Mouse (Mus musculus) embryonic facial prominence, embryonic 14.5 days (tissue): Measurements from ENCODE around the gene Spn. TPM values are rescaled to one million over a fixed set of nuclear protein-coding genes. Genes with fewer than 3 reads are reported as not detected.
A peak's percentile ranks its signal among the peaks of the same experiment; 100 is the strongest.
"Not testable (repeated sequence)": the region's sequence is repeated elsewhere in the genome, so short reads cannot be mapped to it uniquely, and the experiment has no call there.

Source experiments
- ATAC-seq: fragments of 200-750 bp; cut with Nextera tagmentation; 2 replicates; pipeline ENCODE4 v1.8.0; 2017; ENCODE audit warnings: low read depth, moderate number of reproducible peaks, moderate TSS enrichment
- DNase-seq: peaks from one replicate; pipeline ENCODE4 v3.0.0-alpha.2; 2015; ENCODE audit warnings: low spot score
- H3K27ac ChIP-seq: fragments of 300-500 bp; sonication (generic); replicated peaks from 2 replicates; pipeline ENCODE4 v1.5.1; 2014; ENCODE audit warnings: low read depth, mild to moderate bottlenecking, low read length, moderate library complexity
- H3K27me3 ChIP-seq: fragments of 300-500 bp; sonication (generic); replicated peaks from 2 replicates; pipeline ENCODE4 v1.6.1; 2014; ENCODE audit warnings: low read length; ENCODE audit not compliant: control insufficient read depth, insufficient read depth
- H3K36me3 ChIP-seq: fragments of 300-500 bp; sonication (generic); 2 replicates; pipeline ENCODE4 v1.6.1; 2014; ENCODE audit warnings: low read length, mixed read lengths; ENCODE audit not compliant: control insufficient read depth, insufficient read depth
- H3K4me1 ChIP-seq: fragments of 300-500 bp; sonication (generic); 2 replicates; pipeline ENCODE4 v1.6.1; 2014; ENCODE audit warnings: antibody characterized with exemption, low read length; ENCODE audit not compliant: control insufficient read depth, insufficient read depth
- H3K4me2 ChIP-seq: fragments of 300-500 bp; sonication (generic); 2 replicates; pipeline ENCODE4 v1.6.1; 2014; ENCODE audit warnings: low read depth, mild to moderate bottlenecking, low read length, moderate library complexity, mixed read lengths
- H3K4me3 ChIP-seq: fragments of 300-500 bp; sonication (generic); 2 replicates; pipeline ENCODE4 v1.5.1; 2014; ENCODE audit warnings: low read depth, mild to moderate bottlenecking, low read length
- H3K9ac ChIP-seq: fragments of 300-500 bp; sonication (generic); 2 replicates; pipeline ENCODE4 v1.6.1; 2014; ENCODE audit warnings: low read depth, mild to moderate bottlenecking, low read length, moderate library complexity, mixed read lengths
- H3K9me3 ChIP-seq: fragments of 300-500 bp; sonication (generic); 2 replicates; pipeline ENCODE4 v1.6.1; 2016; ENCODE audit warnings: low read length; ENCODE audit not compliant: control insufficient read depth
- WGBS: fragments of 180-500 bp; shearing (Covaris S2); extraction: QIAGEN DNeasy Blood & Tissue Kit; methylation state at CpG from one replicate; pipeline ENCODE4 v1.1.7; 2014; 5-methylcytosine and 5-hydroxymethylcytosine counted together
- polyA plus RNA-seq: library from polyadenylated mRNA; unstranded; fragments of >200 nt; fragmentation: Nextera tagmentation; extraction: Ambion mirVana; gene quantifications from 2 replicates; pipeline ENCODE4 v1.2.1, GENCODE M21; 2014

Spn gene
- polyA plus RNA-seq, 1 experiment from 2014 or later: 0.32 TPM

DNA sequence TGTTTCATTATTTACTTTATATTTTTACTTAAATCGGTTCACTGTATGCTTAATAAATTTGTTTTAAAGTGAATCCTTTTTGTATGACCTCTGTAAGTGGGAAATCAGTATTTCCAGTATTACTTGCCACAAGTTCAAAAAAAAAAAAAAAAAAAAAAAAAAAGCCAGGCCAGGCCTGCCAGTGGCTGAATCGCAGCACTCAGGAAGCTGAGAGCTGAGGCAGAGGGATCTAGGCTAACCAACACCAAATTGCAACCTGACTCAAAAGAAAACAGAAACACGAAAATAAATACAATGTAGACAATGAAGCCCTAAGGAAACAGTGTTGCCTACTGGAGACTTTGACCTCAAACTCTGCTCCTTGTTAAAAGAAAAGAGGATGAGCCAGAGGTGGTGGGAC, 43.7 kb downstream of the Spn start:
- 66% methylated on average over 3 of the region's 3 CpGs for WGBS
- no peak for ATAC-seq
- H3K4me2 ChIP-seq: no peak overlapping the region
- no peak overlapping the region for H3K27ac ChIP-seq
- H3K9me3 ChIP-seq: no peaks in the 10 kb centered on the region
- H3K4me1 ChIP-seq: peaks cover 5% of the 10 kb centered on the region; the same call in 1 of the 2 replicates
- no peak overlapping the region for H3K4me3 ChIP-seq
- no peaks in the 10 kb centered on the region for H3K36me3 ChIP-seq
- no peak overlapping the region for H3K9ac ChIP-seq
- DNase-seq: no peak
- peaks cover 3% of the 10 kb centered on the region; the same call in 1 of the 2 replicates for H3K27me3 ChIP-seq

DNA sequence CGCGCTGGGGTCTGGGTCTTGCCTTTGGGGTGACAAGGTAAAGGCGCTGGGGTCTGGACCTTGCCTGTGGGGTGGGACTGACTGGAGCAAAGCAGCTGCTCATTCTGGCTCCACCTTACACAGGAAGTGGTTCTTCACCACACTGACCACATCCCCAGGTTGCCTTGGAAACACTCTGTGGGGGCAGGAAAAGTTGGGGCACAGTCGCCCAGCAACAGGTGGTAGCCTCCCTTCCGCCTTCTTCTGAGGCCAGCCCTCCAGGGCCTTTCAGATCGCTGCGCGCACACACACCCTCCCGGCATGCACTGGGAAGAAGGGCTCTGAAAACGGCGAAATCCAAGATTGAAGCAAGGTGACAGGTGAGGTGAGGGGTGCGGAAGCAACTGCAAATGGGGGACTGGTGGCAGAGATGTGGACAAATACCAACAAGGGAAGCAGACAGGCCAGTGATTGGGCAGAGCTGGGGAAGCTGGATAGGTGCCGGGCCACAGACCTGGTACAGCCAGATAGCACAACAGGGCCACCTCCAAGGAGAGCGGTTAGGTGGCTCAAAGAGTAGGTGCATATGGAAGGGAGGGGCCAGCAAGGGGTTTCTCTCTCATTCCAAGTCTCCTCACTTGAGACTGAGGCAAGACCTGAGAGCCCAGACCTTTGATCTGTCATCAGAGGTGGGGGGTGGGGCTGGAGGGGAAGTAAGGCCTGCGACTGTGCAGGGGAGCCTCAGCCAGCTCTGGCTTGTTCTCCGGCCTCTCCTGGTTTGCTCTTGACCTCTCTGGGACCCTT, 46.3 kb downstream of the Spn start, which contains the start of gene AI467606:
AI467606 (plus strand) TSS at position 246 of the 783 bp plus-strand sequence.
- DNase-seq (peak; percentile 62), ATAC-seq (peak; percentile 62)
- peak within 1 kb of the TSS; percentile 3; the same call in 1 of the 2 replicates for H3K9ac ChIP-seq

DNA sequence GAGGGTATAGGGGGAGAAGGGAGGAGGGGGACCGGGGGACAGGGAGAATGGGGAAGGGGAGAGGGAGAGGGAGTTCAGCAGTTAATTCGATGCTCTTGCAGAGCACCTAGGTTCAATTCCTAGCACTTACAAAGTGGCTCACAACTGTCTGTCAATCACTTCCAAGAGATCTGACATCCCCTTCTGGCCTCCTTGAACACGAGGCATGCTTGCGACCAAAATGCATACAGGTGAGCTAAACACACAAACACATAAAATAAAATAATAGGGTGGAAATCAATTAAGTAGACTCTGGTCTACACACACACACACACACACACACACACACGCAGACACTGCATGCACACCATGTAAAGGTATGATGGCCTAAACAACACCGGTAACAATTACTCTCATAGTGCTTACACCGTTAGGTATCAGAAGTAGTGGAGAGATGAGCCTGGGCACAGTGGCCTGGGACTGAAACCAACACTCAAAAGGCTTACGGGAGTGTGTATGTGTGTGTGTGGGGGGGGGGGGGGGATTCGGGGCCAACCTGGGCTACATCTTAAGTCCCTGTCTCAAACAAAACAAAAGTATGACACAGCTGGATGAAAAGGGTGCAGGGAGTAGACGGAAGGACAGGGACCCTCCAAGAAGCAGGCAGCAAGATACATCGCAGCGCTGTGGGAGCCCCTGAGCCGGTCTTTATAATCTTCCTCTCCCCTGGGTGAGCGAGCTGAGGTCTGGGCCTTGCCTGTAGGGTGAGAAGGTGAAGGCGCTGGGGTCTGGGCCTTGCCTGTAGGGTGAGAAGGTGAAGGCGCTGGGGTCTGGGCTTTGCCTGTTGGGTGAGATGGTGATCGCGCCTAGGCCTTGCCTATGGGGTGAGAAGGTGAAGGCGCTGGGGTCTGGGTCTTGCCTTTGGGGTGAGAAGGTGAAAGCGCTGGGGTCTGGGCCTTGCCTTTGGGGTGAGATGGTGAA, 47.2 kb downstream of the Spn start:
- no peak for ATAC-seq
- Histone ChIP-seq H3K4me3 (no peak overlapping the region), H3K27me3 (peaks cover 4% of the 10 kb centered on the region; the same call in 1 of the 2 replicates), H3K9me3 (no peaks in the 10 kb centered on the region), H3K36me3 (no peaks in the 10 kb centered on the region), H3K9ac (no peak overlapping the region), H3K4me2 (no peak overlapping the region), H3K27ac (no peak overlapping the region), H3K4me1 (0 out of 2 replicates have a peak, but pooled peaks cover 3% of the 10 kb centered on the region)
- WGBS: 84% methylated on average over 19 of the region's 20 CpGs
- no peak for DNase-seq

More for the DNA sequence above, 46.3 kb downstream of the Spn start, which contains the start of gene AI467606:
- peak within 1 kb of the TSS; percentile 8 for H3K4me3 ChIP-seq
- peaks cover 4% of the 10 kb centered on the region; the same call in 1 of the 2 replicates for H3K27me3 ChIP-seq
- H3K9me3 ChIP-seq: no peaks in the 10 kb centered on the region
- H3K27ac ChIP-seq: no peak within 1 kb of the TSS
- peak within 1 kb of the TSS; percentile 38 for H3K4me2 ChIP-seq
- peaks cover 3% of the 10 kb centered on the region; the same call in 1 of the 2 replicates for H3K4me1 ChIP-seq
- 67% methylated on average over 15 of the region's 16 CpGs for WGBS
- H3K36me3 ChIP-seq: no peaks in the 10 kb centered on the region

DNA sequence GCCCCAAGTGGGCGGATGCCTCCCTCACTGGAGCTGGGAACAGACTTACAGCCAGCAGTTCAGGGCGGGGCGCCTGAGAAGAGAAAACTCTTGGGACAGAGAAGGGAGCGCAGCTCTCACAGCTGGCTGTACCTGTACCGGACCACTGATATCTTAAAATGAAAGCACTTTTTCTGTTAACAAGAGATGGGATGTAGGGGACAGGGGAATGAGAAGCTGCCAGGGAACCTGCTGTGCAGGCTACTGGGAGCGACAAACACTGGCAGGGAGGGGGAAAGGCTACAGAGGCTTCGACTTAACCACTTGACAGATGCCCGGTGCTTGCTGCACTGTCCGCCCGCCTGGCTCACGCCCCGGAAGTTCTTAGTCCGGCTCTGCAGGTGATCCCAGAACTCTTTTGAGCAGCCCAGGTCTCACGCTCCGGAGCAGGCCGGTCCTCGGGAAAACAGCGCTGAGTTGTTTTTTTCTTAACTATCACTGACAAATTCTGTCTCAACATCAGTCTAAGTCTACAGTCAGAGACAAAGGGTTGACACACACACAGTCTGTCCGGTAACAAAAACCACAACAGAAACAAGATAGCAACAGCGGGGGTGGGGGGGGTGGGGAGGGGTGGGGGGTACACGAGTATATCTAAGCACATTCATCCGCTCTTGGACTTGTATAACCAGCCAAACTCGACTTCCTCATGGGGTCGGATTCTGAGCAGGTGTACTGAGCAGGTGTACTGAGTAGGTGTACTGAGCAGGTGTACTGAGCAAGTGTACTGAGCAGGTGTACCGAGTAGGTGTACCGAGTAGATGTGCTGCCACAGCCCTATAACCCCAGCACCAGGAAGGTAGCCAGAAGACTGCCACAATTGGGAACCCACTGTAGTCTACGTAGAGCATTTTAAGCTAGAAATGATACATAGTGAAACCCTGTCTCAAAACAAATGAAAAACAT, 48.5 kb downstream of the Spn start:
- Histone ChIP-seq H3K4me3 (no peak overlapping the region), H3K27ac (no peak overlapping the region), H3K4me2 (peak overlapping the region; percentile 39), H3K27me3 (peaks cover 4% of the 10 kb centered on the region; the same call in 1 of the 2 replicates), H3K36me3 (no peaks in the 10 kb centered on the region), H3K9me3 (no peaks in the 10 kb centered on the region), H3K4me1 (0 out of 2 replicates have a peak, but pooled peaks cover 3% of the 10 kb centered on the region), H3K9ac (0 out of 2 replicates have a peak overlapping the region, but pooled peaks have one; percentile 22)
- DNase-seq (peak; percentile 27), ATAC-seq (peak; percentile 26; the same call in 1 of the 2 replicates)
- 19% methylated on average over 27 of the region's 27 CpGs for WGBS

DNA sequence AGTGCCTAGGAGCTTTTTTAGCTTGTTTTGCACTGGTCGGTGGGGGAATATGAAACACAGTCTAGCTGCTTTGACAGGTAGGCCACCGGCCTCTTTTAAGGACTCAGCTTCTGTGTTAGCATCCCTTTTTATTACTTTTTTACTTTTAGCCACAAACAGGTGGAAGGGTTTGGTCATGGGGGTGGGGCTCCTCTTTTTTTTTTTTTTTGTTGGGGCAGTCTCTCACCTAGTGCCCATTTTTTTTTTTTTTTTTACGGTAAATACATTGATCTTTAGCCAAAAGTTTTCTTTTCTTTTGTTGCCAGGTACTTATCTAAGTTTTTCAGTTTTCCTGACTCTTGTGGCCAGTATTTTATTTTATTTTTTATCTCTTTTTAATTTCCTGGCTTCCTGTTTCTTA, 49.5 kb downstream of the Spn start:
- DNase-seq: no peak
- 87% methylated on average over 3 of the region's 3 CpGs for WGBS
- H3K9ac ChIP-seq: no peak overlapping the region
- H3K4me3 ChIP-seq: no peak overlapping the region
- no peak overlapping the region for H3K4me2 ChIP-seq
- no peaks in the 10 kb centered on the region for H3K36me3 ChIP-seq
- no peak overlapping the region for H3K27ac ChIP-seq
- no peak for ATAC-seq
- H3K27me3 ChIP-seq: peaks cover 4% of the 10 kb centered on the region; the same call in 1 of the 2 replicates
- H3K4me1 ChIP-seq: 0 out of 2 replicates have a peak, but pooled peaks cover 3% of the 10 kb centered on the region
- no peaks in the 10 kb centered on the region for H3K9me3 ChIP-seq

DNA sequence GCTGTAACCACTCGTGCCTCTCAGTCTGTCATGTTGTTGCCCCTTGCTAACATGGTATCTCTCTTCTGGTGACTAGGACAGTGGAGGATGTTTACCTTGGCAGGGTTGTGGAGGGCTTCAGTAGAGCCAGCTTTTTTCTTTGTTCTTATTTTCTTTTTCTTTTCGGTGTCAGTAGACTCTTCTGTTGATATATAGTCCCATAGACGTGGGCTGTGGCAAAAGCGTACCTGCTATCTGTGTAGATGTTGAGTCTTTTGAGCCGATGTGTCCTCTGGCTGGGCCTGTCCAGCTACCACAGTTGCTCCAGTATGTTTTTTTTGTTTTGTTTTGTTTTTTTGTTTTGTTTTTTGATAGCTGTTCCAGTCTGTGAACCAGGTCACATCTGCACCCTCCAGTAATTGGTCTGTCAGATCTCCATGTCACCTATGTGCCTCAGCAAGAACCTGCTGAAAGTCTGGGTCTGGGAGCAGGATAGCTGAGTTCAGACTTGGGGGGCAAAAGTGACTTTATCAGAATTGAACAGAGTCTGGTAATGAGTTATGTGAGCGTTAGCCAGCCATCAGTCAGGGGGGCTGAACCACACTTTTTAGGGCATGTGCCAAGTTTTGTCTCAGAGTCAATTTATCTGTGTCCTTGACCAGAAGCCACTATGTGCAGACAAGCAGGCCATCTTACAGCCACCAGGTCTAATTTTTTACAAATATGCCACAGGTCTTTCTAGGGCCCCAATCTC, 50.2 kb downstream of the Spn start, which contains the start of gene Zg16:
Zg16 (minus strand) TSS at position 51 of the 733 bp plus-strand sequence.
- not testable (repeated sequence) for H3K9me3 ChIP-seq, H3K27me3 ChIP-seq, H3K9ac ChIP-seq, DNase-seq, H3K36me3 ChIP-seq, H3K27ac ChIP-seq, ATAC-seq, H3K4me2 ChIP-seq, H3K4me3 ChIP-seq, H3K4me1 ChIP-seq
- WGBS: 76% methylated on average over 6 of the region's 6 CpGs

DNA sequence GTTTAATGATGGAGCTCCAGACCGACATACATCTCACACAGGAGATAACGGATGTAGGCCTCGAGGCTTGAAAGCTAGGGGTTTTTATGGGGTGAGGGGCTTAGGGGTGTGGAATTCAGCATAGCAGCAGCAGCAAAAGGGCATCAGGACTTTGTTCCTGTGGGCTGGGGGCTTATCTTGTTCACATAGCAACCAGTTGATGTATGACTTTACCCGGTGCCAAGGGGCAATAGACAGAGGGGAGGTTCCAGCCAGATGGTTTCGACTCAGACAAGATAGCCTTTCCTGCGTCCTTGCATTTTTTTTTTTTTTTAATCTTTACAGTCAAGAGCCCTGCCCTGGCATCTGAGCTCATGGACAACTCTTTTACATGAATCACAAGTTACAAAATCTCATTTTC, 51.9 kb downstream of the Spn start:
- 78% methylated on average over 6 of the region's 6 CpGs for WGBS

More for the DNA sequence above, 51.9 kb downstream of the Spn start:
- H3K36me3 ChIP-seq, H3K27me3 ChIP-seq, H3K9ac ChIP-seq, ATAC-seq, H3K9me3 ChIP-seq, DNase-seq, H3K27ac ChIP-seq, H3K4me1 ChIP-seq, H3K4me2 ChIP-seq, H3K4me3 ChIP-seq: not testable (repeated sequence)
